Mouse (Mus musculus) embryonic fibroblast, embryonic 13.5 days (primary cell): ENCODE measurements around the gene Anks3.

Experiments used
- CTCF ChIP-seq: IDR thresholded peaks from 2 replicates; pipeline ENCODE4 v1.5.1; 2011; ENCODE audit warnings: mild to moderate bottlenecking, control low read depth, low read length, moderate library complexity, borderline replicate concordance; ENCODE audit not compliant: insufficient read depth
- POLR2A ChIP-seq: IDR thresholded peaks from 2 replicates; pipeline ENCODE4 v1.6.1; 2011; ENCODE audit warnings: low read depth, mild to moderate bottlenecking, control low read depth, low read length, moderate library complexity

DNA sequence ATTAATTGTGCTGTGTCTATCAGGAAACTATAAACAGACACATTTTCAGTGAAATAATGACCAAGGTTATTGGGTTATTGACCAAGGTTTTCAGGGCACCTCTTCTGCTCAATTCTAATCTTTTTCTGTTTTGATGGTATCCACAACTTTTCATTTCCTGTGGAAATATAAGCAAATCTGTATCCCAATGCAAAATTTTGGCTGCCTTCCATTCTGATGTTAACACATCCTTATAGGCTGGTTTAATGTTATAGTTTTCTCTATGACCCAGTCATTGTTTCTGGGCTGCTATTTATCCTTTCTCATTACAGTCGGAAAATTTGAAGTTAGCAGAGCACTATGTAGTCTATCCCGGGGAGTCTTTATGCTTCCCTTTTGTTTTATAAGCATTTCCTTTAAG is 64.3 kb downstream of the Anks3 start:
- TF ChIP-seq CTCF, result no peak
- no peak for TF ChIP-seq POLR2A
